Mouse (Mus musculus): ENCODE results near the gene Fam49a. TPM values are rescaled to one million over a fixed set of nuclear protein-coding genes. Genes with fewer than 3 reads are reported as not detected.
A peak's percentile ranks its signal among the peaks of the same experiment; 100 is the strongest.

Gene Fam49a
- total and polyA plus RNA-seq, 3 experiments: 4.1 to 9.8 (median 7.1) TPM

GRCm38 (mm10) chr12:12306814-12307213 lies 44.9 kb downstream of the Fam49a start:
- Histone ChIP-seq H3K79me2 (replicated peaks; ENCODE audit: control insufficient read depth, insufficient read depth, low read length) (no peaks in the 10 kb centered on the region), H3K27me3 (ENCODE audit: control insufficient read depth, insufficient read depth, low read length) (no peaks in the 10 kb centered on the region), H3K27ac (no peak overlapping the region), H3K36me3 (ENCODE audit: control insufficient read depth, insufficient read depth, low read length) (no peaks in the 10 kb centered on the region), H3K4me1 (ENCODE audit: control insufficient read depth, insufficient read depth, low read length) (no peaks in the 10 kb centered on the region; the same call in 1 of the 2 replicates), H3K9ac (ENCODE audit: low read depth, low read length) (no peak overlapping the region), H3K4me3 (no peak overlapping the region)
- intact Hi-C loops (cut with DNase I): no loop called here
- TF ChIP-seq POLR2A (IDR thresholded peaks at IDR 0.05; ENCODE audit: insufficient read depth, low read depth, low read length): no peak
- no peak for TF ChIP-seq EP300 (IDR thresholded peaks at IDR 0.05; ENCODE audit: insufficient read depth, low read depth, low read length)
- no peak for TF ChIP-seq CTCF (IDR thresholded peaks at IDR 0.05)
- 69% methylated on average over 6 of the region's 6 CpGs for WGBS
- DNase-seq: no peak

DNA sequence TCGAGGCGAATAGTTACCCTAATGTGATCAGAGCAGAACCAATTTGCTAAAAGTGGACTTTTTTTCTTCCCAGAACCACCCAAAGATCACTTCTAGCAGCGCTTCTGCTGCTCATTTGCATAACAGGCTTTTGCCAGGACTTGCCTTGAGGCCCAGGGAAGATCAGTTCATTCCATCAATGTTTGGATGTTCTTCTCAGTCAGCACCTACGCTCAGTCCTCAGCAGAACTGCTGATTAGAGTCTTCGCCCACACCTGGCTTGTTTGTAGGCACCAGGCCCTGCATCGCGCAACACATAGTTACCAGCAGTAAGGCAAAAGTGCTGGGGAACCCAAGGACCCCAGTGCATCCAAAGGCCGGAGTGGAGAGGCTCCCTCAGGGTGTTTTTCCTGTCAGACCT lies 45.3 kb downstream of the Fam49a start:
- Histone ChIP-seq H3K27me3 (ENCODE audit: control insufficient read depth, insufficient read depth, low read length) (no peaks in the 10 kb centered on the region), H3K36me3 (ENCODE audit: control insufficient read depth, insufficient read depth, low read length) (no peaks in the 10 kb centered on the region), H3K27ac (no peak overlapping the region), H3K79me2 (replicated peaks; ENCODE audit: control insufficient read depth, insufficient read depth, low read length) (no peaks in the 10 kb centered on the region), H3K9ac (ENCODE audit: low read depth, low read length) (no peak overlapping the region), H3K4me1 (ENCODE audit: control insufficient read depth, insufficient read depth, low read length) (no peaks in the 10 kb centered on the region; the same call in 1 of the 2 replicates), H3K4me3 (no peak overlapping the region)
- 92% methylated on average over 8 of the region's 8 CpGs for WGBS
- intact Hi-C loops (cut with DNase I): no loop called here
- DNase-seq: no peak
- TF ChIP-seq EP300 (IDR thresholded peaks at IDR 0.05; ENCODE audit: insufficient read depth, low read depth, low read length): no peak

- no peak for TF ChIP-seq EP300 (IDR thresholded peaks at IDR 0.05; ENCODE audit: insufficient read depth, low read depth, low read length)
- peak; percentile 77 for TF ChIP-seq CTCF (IDR thresholded peaks at IDR 0.05)
- H3K27ac ChIP-seq: no peak overlapping the region
- no peak overlapping the region for H3K9ac ChIP-seq (ENCODE audit: low read depth, low read length)
- no peaks in the 10 kb centered on the region for H3K79me2 ChIP-seq (replicated peaks; ENCODE audit: control insufficient read depth, insufficient read depth, low read length)
- H3K4me1 ChIP-seq (ENCODE audit: control insufficient read depth, insufficient read depth, low read length): peaks cover 2% of the 10 kb centered on the region
- no peaks in the 10 kb centered on the region; the same call in 1 of the 2 replicates for H3K36me3 ChIP-seq (ENCODE audit: control insufficient read depth, insufficient read depth, low read length)
- DNase-seq: no peak
- H3K27me3 ChIP-seq (ENCODE audit: control insufficient read depth, insufficient read depth, low read length): no peaks in the 10 kb centered on the region
- intact Hi-C loops (cut with DNase I): no loop called here
- no peak overlapping the region for H3K4me3 ChIP-seq
Measured at GRCm38 (mm10) chr12:12313437-12313836, 51.5 kb downstream of the Fam49a start.

DNA sequence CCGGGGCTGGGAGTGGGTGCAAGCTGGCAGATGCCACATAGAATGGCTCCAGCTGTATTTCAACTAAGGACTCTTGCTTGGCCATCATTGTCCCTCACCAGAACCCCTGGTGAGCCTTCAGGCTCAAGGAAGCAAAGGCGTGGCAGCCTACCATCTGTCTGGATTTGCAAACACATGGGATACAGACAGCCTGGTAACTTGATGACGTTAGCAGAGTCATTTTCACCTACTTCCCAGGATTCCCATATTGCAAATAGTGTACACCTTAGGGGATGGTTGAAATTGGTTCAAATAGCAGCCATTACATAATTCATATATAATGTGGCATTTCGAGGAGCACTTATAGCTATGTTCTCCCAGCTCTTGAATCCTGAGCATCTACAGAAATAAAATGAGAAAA lies 52.0 kb downstream of the Fam49a start:
- Histone ChIP-seq H3K4me3 (no peak overlapping the region), H3K79me2 (replicated peaks; ENCODE audit: control insufficient read depth, insufficient read depth, low read length) (no peaks in the 10 kb centered on the region), H3K36me3 (ENCODE audit: control insufficient read depth, insufficient read depth, low read length) (no peaks in the 10 kb centered on the region; the same call in 1 of the 2 replicates), H3K27me3 (ENCODE audit: control insufficient read depth, insufficient read depth, low read length) (no peaks in the 10 kb centered on the region), H3K4me1 (ENCODE audit: control insufficient read depth, insufficient read depth, low read length) (peaks cover 2% of the 10 kb centered on the region), H3K27ac (no peak overlapping the region), H3K9ac (ENCODE audit: low read depth, low read length) (no peak overlapping the region)
- intact Hi-C loops (cut with DNase I): no loop called here
- WGBS: 83% methylated on average over 4 of the region's 4 CpGs
- no peak for DNase-seq
- TF ChIP-seq CTCF (IDR thresholded peaks at IDR 0.05) (no peak), EP300 (IDR thresholded peaks at IDR 0.05; ENCODE audit: insufficient read depth, low read depth, low read length) (no peak), POLR2A (IDR thresholded peaks at IDR 0.05; ENCODE audit: insufficient read depth, low read depth, low read length) (no peak)

- Histone ChIP-seq H3K4me1 (ENCODE audit: control insufficient read depth, insufficient read depth, low read length) (peaks cover 2% of the 10 kb centered on the region), H3K27me3 (ENCODE audit: control insufficient read depth, insufficient read depth, low read length) (no peaks in the 10 kb centered on the region), H3K27ac (no peak overlapping the region), H3K4me3 (no peak overlapping the region), H3K36me3 (ENCODE audit: control insufficient read depth, insufficient read depth, low read length) (no peaks in the 10 kb centered on the region; the same call in 1 of the 2 replicates), H3K79me2 (replicated peaks; ENCODE audit: control insufficient read depth, insufficient read depth, low read length) (no peaks in the 10 kb centered on the region), H3K9ac (ENCODE audit: low read depth, low read length) (no peak overlapping the region)
- intact Hi-C loops (cut with DNase I): no loop called here
- no peak for TF ChIP-seq EP300 (IDR thresholded peaks at IDR 0.05; ENCODE audit: insufficient read depth, low read depth, low read length)
- no peak for DNase-seq
- 87% methylated on average over 8 of the region's 8 CpGs for WGBS
Measured at GRCm38 (mm10) chr12:12314326-12314725, 52.4 kb downstream of the Fam49a start.

- peak; percentile 49 to 52 for DNase-seq
- Histone ChIP-seq H3K4me3 (no peak overlapping the region), H3K79me2 (replicated peaks; ENCODE audit: control insufficient read depth, insufficient read depth, low read length) (no peaks in the 10 kb centered on the region), H3K9ac (ENCODE audit: low read depth, low read length) (no peak overlapping the region), H3K4me1 (ENCODE audit: control insufficient read depth, insufficient read depth, low read length) (peaks cover 2% of the 10 kb centered on the region), H3K36me3 (ENCODE audit: control insufficient read depth, insufficient read depth, low read length) (no peaks in the 10 kb centered on the region; the same call in 1 of the 2 replicates), H3K27me3 (ENCODE audit: control insufficient read depth, insufficient read depth, low read length) (no peaks in the 10 kb centered on the region), H3K27ac (peak overlapping the region; percentile 31; the same call in 1 of the 2 replicates)
- intact Hi-C loops (cut with DNase I): no loop called here
- 63% methylated on average over 5 of the region's 5 CpGs for WGBS
- TF ChIP-seq EP300 (IDR thresholded peaks at IDR 0.05; ENCODE audit: insufficient read depth, low read depth, low read length) (no peak), POLR2A (IDR thresholded peaks at IDR 0.05; ENCODE audit: insufficient read depth, low read depth, low read length) (no peak), CTCF (IDR thresholded peaks at IDR 0.05) (no peak)
Measured at GRCm38 (mm10) chr12:12315011-12315410, 53.1 kb downstream of the Fam49a start.
